Mouse (Mus musculus): ENCODE data around the gene Os9. TPM values are rescaled to one million over a fixed set of nuclear protein-coding genes. Genes with fewer than 3 reads are reported as not detected.
A peak's percentile ranks its signal among the peaks of the same experiment; 100 is the strongest.

Gene Os9
- polyA plus RNA-seq, 2 experiments, result 22.9 to 25.0 TPM

DNA sequence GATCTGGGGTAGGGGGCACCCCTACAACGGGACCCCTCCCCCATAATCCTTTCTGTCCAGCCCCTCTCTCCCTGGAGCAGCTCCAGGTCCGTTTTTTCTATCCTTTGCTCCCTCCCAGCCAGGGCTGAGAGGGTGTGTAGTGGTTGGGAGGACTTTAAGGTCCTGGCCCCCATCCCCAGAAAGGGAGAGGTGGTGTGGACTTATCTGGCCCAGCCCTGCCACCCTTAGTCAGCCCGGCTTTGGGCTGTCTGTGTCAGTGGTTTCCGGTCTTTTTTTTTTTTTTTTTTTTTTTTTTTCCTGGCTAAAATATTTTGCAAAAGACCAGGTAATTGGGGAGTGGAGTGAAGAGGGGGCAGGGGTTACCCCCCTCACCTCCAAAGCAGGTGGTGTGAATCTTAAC, 28.2 kb downstream of the Os9 start:
- no peaks in the 10 kb centered on the region for H3K9me3 ChIP-seq (ENCODE audit: control insufficient read depth, low read length)
- no peak overlapping the region for H3K27ac ChIP-seq
- H3K4me3 ChIP-seq (ENCODE audit: insufficient read depth in 1 of 2, low read depth in 2 of 2, low read length in 2 of 2), result no peak overlapping the region
- 31% methylated on average over 4 of the region's 4 CpGs for WGBS (ENCODE audit: insufficient replicate concordance)
- peaks cover 9% of the 10 kb centered on the region for H3K27me3 ChIP-seq (ENCODE audit: control insufficient read depth, insufficient read depth, low read length)
- ATAC-seq (ENCODE audit: insufficient read depth), result no peak
- H3K4me1 ChIP-seq (replicated peaks; ENCODE audit: control insufficient read depth in 2 of 2, insufficient read depth in 2 of 2, low read length in 1 of 2), result no peaks in the 10 kb centered on the region; a peak in 1 of 4 replicates
- TF ChIP-seq EP300 (IDR thresholded peaks at IDR 0.05; ENCODE audit: low read depth) (no peak), CTCF (IDR thresholded peaks at IDR 0.05; ENCODE audit: low read depth) (no peak)
- 0 out of 2 replicates have a peak, but pooled peaks cover 3% of the 10 kb centered on the region for H3K36me3 ChIP-seq (replicated peaks; ENCODE audit: control insufficient read depth, insufficient read depth, low read depth)
- no peak overlapping the region for H3K9ac ChIP-seq (replicated peaks)
- no peak for DNase-seq (ENCODE audit: low read depth in 3 of 3, low spot score in 3 of 3)
- H3K4me2 ChIP-seq (ENCODE audit: low read depth), result no peak overlapping the region

DNA sequence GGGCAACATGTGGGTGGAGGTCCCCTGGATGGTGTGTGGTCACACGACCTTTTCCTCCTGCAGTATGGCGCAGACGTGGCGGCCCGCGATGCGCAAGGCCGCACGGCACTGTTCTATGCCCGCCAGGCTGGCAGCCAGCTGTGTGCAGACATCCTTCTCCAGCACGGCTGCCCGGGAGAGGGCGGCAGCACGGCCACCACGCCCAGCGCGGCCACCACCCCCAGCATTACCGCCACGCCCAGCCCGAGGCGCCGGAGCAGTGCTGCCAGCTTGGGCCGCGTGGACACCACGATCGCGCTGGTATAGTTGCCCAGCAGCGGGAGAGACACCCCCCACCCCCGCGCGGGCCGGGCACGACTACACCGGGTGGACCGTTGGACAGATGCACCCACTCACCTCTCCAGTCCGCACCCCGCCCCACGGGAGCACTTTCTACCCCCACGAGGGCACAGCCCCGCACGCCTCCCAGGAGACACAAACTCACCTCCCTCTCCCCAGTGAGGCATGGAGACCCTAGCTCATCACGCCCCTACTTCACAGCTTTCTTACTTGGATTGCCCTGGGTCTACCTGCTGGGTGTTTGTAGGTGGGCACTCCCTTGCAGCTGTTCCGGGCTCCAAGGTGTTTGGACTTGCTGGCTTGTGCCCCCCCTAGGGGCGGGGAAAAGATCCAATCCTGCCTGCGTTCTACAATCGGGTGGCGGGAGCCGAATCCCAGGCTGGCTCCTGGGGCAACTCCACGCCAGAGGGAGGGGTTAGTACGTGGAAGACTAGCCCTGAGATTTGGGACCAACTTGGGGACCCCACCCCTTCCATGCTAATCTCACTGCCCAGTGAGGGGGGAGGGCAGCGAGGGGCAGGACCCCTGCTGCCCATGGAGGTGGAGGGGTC, 29.2 kb downstream of the Os9 start:
- Histone ChIP-seq H3K9ac (replicated peaks) (no peak overlapping the region), H3K27ac (no peak overlapping the region), H3K27me3 (ENCODE audit: control insufficient read depth, insufficient read depth, low read length) (peaks cover 9% of the 10 kb centered on the region), H3K4me3 (ENCODE audit: insufficient read depth in 1 of 2, low read depth in 2 of 2, low read length in 2 of 2) (no peak overlapping the region), H3K4me2 (ENCODE audit: low read depth) (peak overlapping the region; percentile 9; the same call in 1 of the 2 replicates), H3K4me1 (replicated peaks; ENCODE audit: control insufficient read depth in 2 of 2, insufficient read depth in 2 of 2, low read length in 1 of 2) (no peaks in the 10 kb centered on the region; a peak in 1 of 4 replicates), H3K9me3 (ENCODE audit: control insufficient read depth, low read length) (no peaks in the 10 kb centered on the region), H3K36me3 (replicated peaks; ENCODE audit: control insufficient read depth, insufficient read depth, low read depth) (no peaks in the 10 kb centered on the region)
- no peak for TF ChIP-seq CTCF (IDR thresholded peaks at IDR 0.05; ENCODE audit: low read depth)
- no peak for TF ChIP-seq EP300 (IDR thresholded peaks at IDR 0.05; ENCODE audit: low read depth)
- ATAC-seq (ENCODE audit: insufficient read depth) (peak; percentile 40; the same call in 1 of the 2 replicates), DNase-seq (ENCODE audit: low read depth in 3 of 3, low spot score in 3 of 3) (no peak)
- 57% methylated on average over 51 of the region's 51 CpGs for WGBS (ENCODE audit: insufficient replicate concordance)

DNA sequence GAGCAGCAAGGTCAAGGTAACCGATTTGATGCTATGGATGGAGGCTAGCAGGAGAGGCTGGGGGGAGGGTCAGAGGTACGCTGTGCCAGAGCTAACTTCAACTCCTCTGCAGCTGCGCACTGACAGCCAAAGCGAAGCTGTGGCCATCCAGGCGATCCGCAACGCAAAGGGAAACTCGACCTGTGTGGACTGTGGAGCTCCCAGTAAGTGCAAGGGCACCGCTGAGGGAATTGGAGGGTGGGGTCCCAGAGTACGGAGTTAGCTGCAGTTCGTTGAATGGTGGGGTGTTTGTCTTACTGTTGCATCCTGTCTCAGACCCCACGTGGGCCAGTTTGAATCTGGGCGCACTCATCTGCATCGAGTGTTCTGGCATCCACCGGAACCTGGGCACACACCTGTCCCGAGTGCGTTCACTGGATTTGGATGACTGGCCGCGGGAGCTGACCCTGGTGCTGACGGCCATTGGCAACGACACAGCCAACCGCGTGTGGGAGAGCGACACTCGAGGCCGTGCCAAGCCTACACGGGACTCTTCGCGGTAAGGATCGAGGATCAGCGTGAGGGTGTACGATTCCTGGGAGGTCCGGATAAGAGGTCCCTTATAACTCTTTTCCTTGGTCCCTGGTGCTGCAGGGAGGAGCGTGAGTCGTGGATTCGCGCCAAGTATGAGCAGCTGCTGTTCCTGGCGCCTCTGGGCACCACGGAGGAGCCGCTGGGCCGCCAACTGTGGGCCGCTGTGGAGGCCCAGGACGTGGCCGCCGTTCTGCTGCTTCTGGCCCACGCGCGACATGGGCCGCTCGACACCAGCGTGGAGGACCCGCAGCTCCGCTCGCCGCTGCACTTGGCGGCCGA, 30.1 kb downstream of the Os9 start:
- Histone ChIP-seq H3K36me3 (replicated peaks; ENCODE audit: control insufficient read depth, insufficient read depth, low read depth) (no peaks in the 10 kb centered on the region), H3K4me2 (ENCODE audit: low read depth) (no peak overlapping the region), H3K4me1 (replicated peaks; ENCODE audit: control insufficient read depth in 2 of 2, insufficient read depth in 2 of 2, low read length in 1 of 2) (no peaks in the 10 kb centered on the region; a peak in 1 of 4 replicates), H3K9ac (replicated peaks) (no peak overlapping the region), H3K4me3 (ENCODE audit: insufficient read depth in 1 of 2, low read depth in 2 of 2, low read length in 2 of 2) (no peak overlapping the region), H3K9me3 (ENCODE audit: control insufficient read depth, low read length) (no peaks in the 10 kb centered on the region), H3K27ac (no peak overlapping the region), H3K27me3 (ENCODE audit: control insufficient read depth, insufficient read depth, low read length) (peaks cover 9% of the 10 kb centered on the region)
- ATAC-seq (ENCODE audit: insufficient read depth) (no peak), DNase-seq (ENCODE audit: low read depth in 3 of 3, low spot score in 3 of 3) (no peak)
- TF ChIP-seq EP300 (IDR thresholded peaks at IDR 0.05; ENCODE audit: low read depth) (no peak), CTCF (IDR thresholded peaks at IDR 0.05; ENCODE audit: low read depth) (no peak)
- 61% methylated on average over 57 of the region's 57 CpGs for WGBS (ENCODE audit: insufficient replicate concordance)

- DNase-seq (ENCODE audit: low read depth in 3 of 3, low spot score in 3 of 3) (no peak), ATAC-seq (ENCODE audit: insufficient read depth) (no peak)
- no peak overlapping the region for H3K27ac ChIP-seq
- H3K36me3 ChIP-seq (replicated peaks; ENCODE audit: control insufficient read depth, insufficient read depth, low read depth), result no peaks in the 10 kb centered on the region
- H3K9me3 ChIP-seq (ENCODE audit: control insufficient read depth, low read length), result no peaks in the 10 kb centered on the region
- H3K4me3 ChIP-seq (ENCODE audit: insufficient read depth in 1 of 2, low read depth in 2 of 2, low read length in 2 of 2), result no peak overlapping the region
- H3K4me1 ChIP-seq (replicated peaks; ENCODE audit: control insufficient read depth in 2 of 2, insufficient read depth in 2 of 2, low read length in 1 of 2), result peaks cover 0 to 2% of the 10 kb centered on the region in 2 experiments; a peak in 2 of 4 replicates
- no peak overlapping the region for H3K9ac ChIP-seq (replicated peaks)
- 66% methylated on average over 6 of the region's 6 CpGs for WGBS (ENCODE audit: insufficient replicate concordance)
- TF ChIP-seq EP300 (IDR thresholded peaks at IDR 0.05; ENCODE audit: low read depth), result no peak
- TF ChIP-seq CTCF (IDR thresholded peaks at IDR 0.05; ENCODE audit: low read depth), result no peak
- H3K4me2 ChIP-seq (ENCODE audit: low read depth), result no peak overlapping the region
- peaks cover 13% of the 10 kb centered on the region for H3K27me3 ChIP-seq (ENCODE audit: control insufficient read depth, insufficient read depth, low read length)
Measured at GRCm38 (mm10) chr10:127085633-127086032, 35.3 kb downstream of the Os9 start.

GRCm38 (mm10) chr10:127085052-127085451, 35.9 kb downstream of the Os9 start:
- no peak overlapping the region for H3K9ac ChIP-seq (replicated peaks)
- ATAC-seq (ENCODE audit: insufficient read depth), result no peak
- no peaks in the 10 kb centered on the region for H3K9me3 ChIP-seq (ENCODE audit: control insufficient read depth, low read length)
- WGBS (ENCODE audit: insufficient replicate concordance), result 79% methylated on average over 9 of the region's 9 CpGs
- peaks cover 19% of the 10 kb centered on the region for H3K27me3 ChIP-seq (ENCODE audit: control insufficient read depth, insufficient read depth, low read length)
- H3K36me3 ChIP-seq (replicated peaks; ENCODE audit: control insufficient read depth, insufficient read depth, low read depth), result no peaks in the 10 kb centered on the region
- DNase-seq (ENCODE audit: low read depth in 3 of 3, low spot score in 3 of 3), result no peak
- no peak overlapping the region for H3K4me2 ChIP-seq (ENCODE audit: low read depth)
- no peak for TF ChIP-seq CTCF (IDR thresholded peaks at IDR 0.05; ENCODE audit: low read depth)
- TF ChIP-seq EP300 (IDR thresholded peaks at IDR 0.05; ENCODE audit: low read depth), result no peak
- H3K4me1 ChIP-seq (replicated peaks; ENCODE audit: control insufficient read depth in 2 of 2, insufficient read depth in 2 of 2, low read length in 1 of 2), result peaks cover 0 to 2% of the 10 kb centered on the region in 2 experiments; a peak in 2 of 4 replicates
- no peak overlapping the region for H3K27ac ChIP-seq
- no peak overlapping the region for H3K4me3 ChIP-seq (ENCODE audit: insufficient read depth in 1 of 2, low read depth in 2 of 2, low read length in 2 of 2)

All from liver, embryonic 14.5 days (tissue).